Mouse (Mus musculus) neural tube, embryonic 13.5 days (tissue): ENCODE measurements around the gene Mmp14. TPM values are rescaled to one million over a fixed set of nuclear protein-coding genes. Genes with fewer than 3 reads are reported as not detected.

ENCODE experiments used
- ATAC-seq: fragments of 200-750 bp; cut with Nextera tagmentation; 2 replicates; pipeline ENCODE4 v1.8.0; 2017; ENCODE audit warnings: low read depth, mild to moderate bottlenecking, moderate TSS enrichment, moderate library complexity
- H3K27ac ChIP-seq: fragments of 300-500 bp; sonication (generic); replicated peaks from 2 replicates; pipeline ENCODE4 v1.5.1; 2015; ENCODE audit warnings: moderate library complexity, mild to moderate bottlenecking, inconsistent platforms
- H3K27me3 ChIP-seq: fragments of 300-500 bp; sonication (generic); 2 replicates; pipeline ENCODE4 v1.6.1; 2015; ENCODE audit warnings: mild to moderate bottlenecking, inconsistent platforms
- H3K36me3 ChIP-seq: fragments of 300-500 bp; sonication (generic); 2 replicates; pipeline ENCODE4 v1.6.1; 2015; ENCODE audit warnings: mild to moderate bottlenecking, inconsistent platforms
- H3K4me1 ChIP-seq: fragments of 300-500 bp; sonication (generic); replicated peaks from 2 replicates; pipeline ENCODE4 v1.6.1; 2015; ENCODE audit warnings: inconsistent platforms
- H3K4me2 ChIP-seq: fragments of 300-500 bp; sonication (generic); 2 replicates; pipeline ENCODE4 v1.6.1; 2015; ENCODE audit warnings: inconsistent platforms, mild to moderate bottlenecking, moderate library complexity
- H3K4me3 ChIP-seq: fragments of 300-500 bp; sonication (generic); 2 replicates; pipeline ENCODE4 v1.5.1; 2015; ENCODE audit warnings: mild to moderate bottlenecking, inconsistent platforms
- H3K9ac ChIP-seq: fragments of 300-500 bp; sonication (generic); 2 replicates; pipeline ENCODE4 v1.6.1; 2015; ENCODE audit warnings: moderate library complexity, mild to moderate bottlenecking, inconsistent platforms
- H3K9me3 ChIP-seq: fragments of 300-500 bp; sonication (generic); 2 replicates; pipeline ENCODE4 v1.6.1; 2016; ENCODE audit warnings: inconsistent platforms
- WGBS: fragments of 180-500 bp; shearing (Covaris S2); methylation state at CpG from one replicate; pipeline ENCODE4 v1.1.7; 2015; 5-methylcytosine and 5-hydroxymethylcytosine counted together
- polyA plus RNA-seq: library from polyadenylated mRNA; unstranded; fragments of >200 nt; fragmentation: Nextera tagmentation; extraction: Ambion mirVana; gene quantifications from 2 replicates; pipeline ENCODE4 v1.2.1, GENCODE M21; 2015

Gene Mmp14
- polyA plus RNA-seq, 1 experiment from 2014 or later = 52.7 TPM

DNA sequence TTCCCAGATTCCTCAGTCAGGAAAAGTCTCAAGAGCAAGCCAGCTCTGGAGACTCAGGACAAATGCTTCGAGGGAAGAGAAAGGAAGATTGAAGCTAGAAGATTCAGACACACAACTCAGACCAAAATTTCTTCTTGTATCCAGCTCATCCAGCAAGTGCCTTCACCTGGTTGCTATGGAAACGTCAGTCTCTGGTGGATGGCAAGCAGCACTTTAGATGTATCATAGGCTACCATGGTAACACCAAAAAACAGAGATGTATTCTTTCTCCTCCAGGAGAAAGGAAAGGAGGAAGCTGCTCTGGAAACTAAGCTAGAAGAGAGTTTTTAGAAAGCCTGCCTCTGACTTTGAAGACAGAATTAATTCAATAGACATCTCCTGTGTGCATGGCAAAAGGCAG lies 56.3 kb downstream of the Mmp14 start:
- Histone ChIP-seq H3K9ac (no peak overlapping the region), H3K9me3 (no peaks in the 10 kb centered on the region), H3K27ac (no peak overlapping the region), H3K4me1 (no peaks in the 10 kb centered on the region), H3K27me3 (no peaks in the 10 kb centered on the region), H3K36me3 (no peaks in the 10 kb centered on the region), H3K4me2 (no peak overlapping the region), H3K4me3 (no peak overlapping the region)
- no peak for ATAC-seq
- WGBS = 67% methylated on average over 2 of the region's 2 CpGs

DNA sequence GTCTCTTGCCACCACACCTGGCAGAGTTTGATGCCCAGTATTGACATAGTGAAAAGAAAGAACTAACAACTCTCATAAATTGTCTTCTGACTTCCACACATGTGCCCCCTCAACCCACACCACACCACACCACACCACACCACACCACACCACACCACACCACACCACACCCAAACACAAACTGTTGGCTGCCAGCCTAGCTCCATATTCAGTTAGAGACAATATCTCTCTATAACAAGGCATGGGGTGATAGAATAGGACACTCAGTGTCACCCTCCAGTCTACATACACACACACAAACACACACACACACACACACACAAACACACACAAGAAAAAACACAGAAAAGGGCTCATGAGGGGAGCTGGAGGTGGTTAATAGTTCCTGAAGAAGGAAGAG lies 56.9 kb downstream of the Mmp14 start:
- Histone ChIP-seq H3K36me3 (no peaks in the 10 kb centered on the region), H3K27me3 (no peaks in the 10 kb centered on the region), H3K9ac (no peak overlapping the region), H3K9me3 (no peaks in the 10 kb centered on the region), H3K4me3 (no peak overlapping the region), H3K27ac (no peak overlapping the region), H3K4me1 (no peaks in the 10 kb centered on the region), H3K4me2 (no peak overlapping the region)
- no peak for ATAC-seq

DNA sequence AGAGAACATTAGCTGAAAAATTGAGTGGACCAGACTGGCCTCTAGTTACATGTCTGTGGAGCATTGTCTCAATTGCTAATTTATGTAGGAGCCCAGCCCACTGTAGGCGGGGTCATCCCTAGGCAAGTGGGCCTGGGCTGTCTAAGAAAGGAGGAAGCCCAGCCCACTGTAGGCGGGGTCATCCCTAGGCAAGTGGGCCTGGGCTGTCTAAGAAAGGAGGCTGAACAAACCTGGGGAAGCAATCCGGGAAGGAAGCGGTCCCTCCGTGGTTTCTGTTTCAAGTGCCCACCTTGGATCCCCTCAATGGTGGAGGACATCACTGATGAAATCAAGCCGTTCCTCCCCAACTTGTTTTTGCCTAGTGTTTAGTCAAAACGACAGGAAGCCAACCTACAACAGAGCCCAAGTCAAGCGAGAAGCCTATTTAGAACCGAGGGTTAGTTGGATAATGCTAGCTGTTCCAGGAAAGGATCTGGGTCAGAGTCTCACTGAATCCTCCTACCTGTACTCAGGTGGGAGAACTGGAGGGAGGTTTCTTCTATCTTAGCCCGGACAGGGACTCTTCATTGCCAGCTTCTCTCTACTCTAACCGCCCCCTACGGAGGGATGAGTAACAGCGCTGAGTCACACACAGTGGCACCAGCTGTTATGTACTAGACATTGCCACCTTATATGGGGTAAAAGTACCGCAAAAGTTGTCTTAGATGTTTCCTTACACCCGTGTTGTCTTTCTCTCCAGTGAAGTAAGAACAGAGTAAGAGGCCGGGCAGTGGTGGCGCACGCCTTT lies 61.1 kb downstream of the Mmp14 start:
- Histone ChIP-seq H3K4me1 (no peaks in the 10 kb centered on the region), H3K27me3 (no peaks in the 10 kb centered on the region), H3K9me3 (no peaks in the 10 kb centered on the region), H3K4me3 (no peak overlapping the region), H3K36me3 (no peaks in the 10 kb centered on the region), H3K9ac (no peak overlapping the region), H3K27ac (no peak overlapping the region), H3K4me2 (no peak overlapping the region)
- 71% methylated on average over 18 of the region's 18 CpGs for WGBS
- ATAC-seq = no peak

DNA sequence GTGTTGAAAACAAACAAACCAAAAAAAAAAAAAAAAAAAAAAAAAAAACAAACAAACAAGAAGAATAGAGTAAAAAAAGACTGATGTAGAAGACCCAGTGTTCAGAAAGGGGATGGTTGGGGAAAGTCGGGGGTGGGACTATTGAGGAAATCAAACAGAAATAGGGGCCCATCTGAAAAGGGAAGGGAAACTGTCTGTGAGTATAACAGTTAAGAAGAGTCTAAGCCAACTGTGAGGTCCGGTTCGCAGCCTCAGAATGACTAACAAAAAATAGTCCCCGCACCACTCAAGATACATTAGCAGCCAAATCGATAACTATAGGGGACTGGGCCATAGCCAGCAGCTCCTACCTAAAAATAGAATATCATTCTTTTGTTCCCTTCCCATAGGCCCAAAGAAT lies 61.8 kb downstream of the Mmp14 start:
- WGBS = 93% methylated on average over 5 of the region's 5 CpGs
- H3K27ac ChIP-seq = no peak overlapping the region
- ATAC-seq = no peak

DNA sequence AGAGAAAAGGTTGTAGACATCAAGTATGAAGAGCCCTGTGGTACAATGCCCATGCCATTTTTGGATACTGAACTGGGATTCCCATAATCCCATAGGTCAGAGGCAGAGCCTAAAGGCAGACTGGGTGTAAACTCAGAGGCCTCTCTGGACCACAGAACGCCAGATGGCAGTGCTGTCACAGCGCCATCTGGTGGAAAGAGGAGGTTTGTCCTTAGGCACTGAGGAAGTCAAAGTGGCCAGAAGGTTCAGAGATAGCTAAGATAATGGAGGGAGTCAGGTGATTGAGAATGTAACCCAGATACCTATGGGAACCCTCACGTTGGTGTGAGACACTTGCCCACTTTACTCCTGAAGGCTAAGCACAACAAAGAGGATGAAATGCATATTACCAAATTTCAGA lies 62.8 kb downstream of the Mmp14 start:
- Histone ChIP-seq H3K4me1 (no peaks in the 10 kb centered on the region), H3K9me3 (no peaks in the 10 kb centered on the region), H3K4me2 (no peak overlapping the region), H3K27me3 (no peaks in the 10 kb centered on the region), H3K4me3 (no peak overlapping the region), H3K9ac (no peak overlapping the region), H3K36me3 (no peaks in the 10 kb centered on the region), H3K27ac (no peak overlapping the region)
- 4% methylated on average over 3 of the region's 3 CpGs for WGBS
- ATAC-seq = 0 out of 2 replicates have a peak, but pooled peaks have one; percentile 56

More for the DNA sequence above, 61.8 kb downstream of the Mmp14 start:
- no peak overlapping the region for H3K9ac ChIP-seq
- H3K9me3 ChIP-seq = no peaks in the 10 kb centered on the region
- H3K4me3 ChIP-seq = no peak overlapping the region
- H3K27me3 ChIP-seq = no peaks in the 10 kb centered on the region
- no peaks in the 10 kb centered on the region for H3K4me1 ChIP-seq
- H3K4me2 ChIP-seq = no peak overlapping the region
- no peaks in the 10 kb centered on the region for H3K36me3 ChIP-seq

Other genes with a start within 250 kb of the Mmp14 start
- gene Dad1, start 177.5 kb upstream of the Mmp14 start, polyA plus RNA-seq = 416 and 437 TPM in 2 replicates
- gene Abhd4, start 177.4 kb upstream of the Mmp14 start, polyA plus RNA-seq = 60.4 and 72.4 TPM in 2 replicates
- not detected in 2 replicates for gene Olfr49, start 146.7 kb upstream of the Mmp14 start, polyA plus RNA-seq
- gene Oxa1l, start 70.8 kb upstream of the Mmp14 start, polyA plus RNA-seq = 52.6 and 53.1 TPM in 2 replicates
- gene Slc7a7, start 13.8 kb upstream of the Mmp14 start, polyA plus RNA-seq = 6.7 and 7.9 TPM in 2 replicates
- 209 and 275 TPM in 2 replicates for gene Mrpl52, start 4.7 kb upstream of the Mmp14 start, polyA plus RNA-seq
- 30.1 and 32.7 TPM in 2 replicates for gene Lrp10, start 32.5 kb downstream of the Mmp14 start, polyA plus RNA-seq
- 47.8 and 51.3 TPM in 2 replicates for gene Rem2, start 44.5 kb downstream of the Mmp14 start, polyA plus RNA-seq
- gene Prmt5, start 85.9 kb downstream of the Mmp14 start, polyA plus RNA-seq = 91.6 and 95.0 TPM in 2 replicates
- gene Haus4, start 123.0 kb downstream of the Mmp14 start, polyA plus RNA-seq = 26.3 and 28.6 TPM in 2 replicates
- 11.3 and 15.5 TPM in 2 replicates for gene Ajuba, start 145.9 kb downstream of the Mmp14 start, polyA plus RNA-seq
- gene 4931414P19Rik, start 174.4 kb downstream of the Mmp14 start, polyA plus RNA-seq = 7.6 and 8.3 TPM in 2 replicates
- 466 and 501 TPM in 2 replicates for gene Psmb5, start 186.4 kb downstream of the Mmp14 start, polyA plus RNA-seq
- gene Psmb11, start 189.8 kb downstream of the Mmp14 start, polyA plus RNA-seq = 0.07 TPM in 1 of 2 replicates, not detected in the other
- gene Gm17606, start 209.3 kb downstream of the Mmp14 start, polyA plus RNA-seq = not detected in 2 replicates
- 9.1 and 9.2 TPM in 2 replicates for gene Cdh24, start 209.8 kb downstream of the Mmp14 start, polyA plus RNA-seq